Mouse (Mus musculus) brown adipose tissue, adult 24 weeks (tissue): ENCODE results near the gene Slc4a7. TPM values are rescaled to one million over a fixed set of nuclear protein-coding genes. Genes with fewer than 3 reads are reported as not detected.

ENCODE experiments used
- H3K27ac ChIP-seq: fragments of 200-500 bp; replicated peaks from 2 replicates; pipeline ENCODE4 v1.5.1; 2012; ENCODE audit warnings: low read depth, mild to moderate bottlenecking, low read length
- H3K4me1 ChIP-seq: fragments of 200-500 bp; 2 replicates; pipeline ENCODE4 v1.6.1; 2012; ENCODE audit warnings: low read length, mixed read lengths; ENCODE audit not compliant: control insufficient read depth, insufficient read depth, insufficient read length
- H3K4me3 ChIP-seq: fragments of 200-500 bp; 2 replicates; pipeline ENCODE4 v1.5.1; 2012; ENCODE audit warnings: low read depth, mild to moderate bottlenecking, low read length, moderate library complexity; ENCODE audit not compliant: insufficient read depth
- polyA plus RNA-seq: library from polyadenylated mRNA; stranded (reverse); fragments of >200 nt; gene quantifications from 2 replicates; pipeline ENCODE4 v1.2.4, GENCODE M21; 2012; ENCODE audit not compliant: missing spikeins, insufficient read depth, insufficient read length

Gene Slc4a7
- polyA plus RNA-seq, 1 experiment, result 5.2 TPM

- Histone ChIP-seq H3K4me3 (no peak overlapping the region), H3K27ac (no peak overlapping the region), H3K4me1 (peaks cover under 1% of the 10 kb centered on the region; the same call in 1 of the 2 replicates)
Measured at GRCm38 (mm10) chr14:14837627-14838026, 135.5 kb downstream of the Slc4a7 start.

- no peak overlapping the region for H3K27ac ChIP-seq
- no peak overlapping the region for H3K4me3 ChIP-seq
- H3K4me1 ChIP-seq, result peaks cover 2% of the 10 kb centered on the region; the same call in 1 of the 2 replicates
Measured at GRCm38 (mm10) chr14:14838109-14838508, 136.0 kb downstream of the Slc4a7 start.

- no peak overlapping the region for H3K4me3 ChIP-seq
- H3K27ac ChIP-seq, result no peak overlapping the region
- H3K4me1 ChIP-seq, result peaks cover 2% of the 10 kb centered on the region; the same call in 1 of the 2 replicates
Measured at GRCm38 (mm10) chr14:14842734-14843530, 140.9 kb downstream of the Slc4a7 start.

Other genes with a start within 250 kb of the Slc4a7 start
- not detected in 2 replicates for gene Nek10, start 101.1 kb downstream of the Slc4a7 start, polyA plus RNA-seq